Mouse (Mus musculus): ENCODE data around the gene Pcx. TPM values are rescaled to one million over a fixed set of nuclear protein-coding genes. Genes with fewer than 3 reads are reported as not detected.
"Not testable (repeated sequence)": the region's sequence is repeated elsewhere in the genome, so short reads cannot be mapped to it uniquely, and the experiment has no call there.

Pcx gene
- total and polyA plus RNA-seq, 2 experiments from 2014 or later = 50.5 to 84.0 TPM

GRCm38 (mm10) chr19:4572467-4572866 lies 62.2 kb downstream of the Pcx start:
- H3K4me1 ChIP-seq (ENCODE audit: insufficient read depth, low read length) = no peaks in the 10 kb centered on the region
- H3K9ac ChIP-seq (replicated peaks; ENCODE audit: low read length) = no peak overlapping the region
- no peak overlapping the region for H3K27ac ChIP-seq
- DNase-seq (ENCODE audit: low spot score) (no peak), ATAC-seq (no peak)
- H3K36me3 ChIP-seq (ENCODE audit: insufficient read depth, low read length) = no peaks in the 10 kb centered on the region
- H3K4me3 ChIP-seq (ENCODE audit: low read length) = no peak overlapping the region
- 69% methylated on average over 8 of the region's 8 CpGs for WGBS
- H3K27me3 ChIP-seq (ENCODE audit: insufficient read depth, low read length) = no peaks in the 10 kb centered on the region
- no peak for TF ChIP-seq CTCF (IDR thresholded peaks at IDR 0.05; ENCODE audit: low read depth)
- no peaks in the 10 kb centered on the region for H3K9me3 ChIP-seq (ENCODE audit: low read length)
- H3K4me2 ChIP-seq (ENCODE audit: low read depth, low read length) = no peak overlapping the region

- H3K27ac ChIP-seq = no peak overlapping the region
- no peak overlapping the region for H3K4me2 ChIP-seq (ENCODE audit: low read depth, low read length)
- H3K36me3 ChIP-seq (ENCODE audit: insufficient read depth, low read length) = no peaks in the 10 kb centered on the region
- H3K9me3 ChIP-seq (ENCODE audit: low read length) = no peaks in the 10 kb centered on the region
- no peak overlapping the region for H3K4me3 ChIP-seq (ENCODE audit: low read length)
- peak; percentile 33 for TF ChIP-seq CTCF (IDR thresholded peaks at IDR 0.05; ENCODE audit: low read depth)
- DNase-seq (ENCODE audit: low spot score) (no peak), ATAC-seq (no peak)
- H3K27me3 ChIP-seq (ENCODE audit: insufficient read depth, low read length) = no peaks in the 10 kb centered on the region
- no peaks in the 10 kb centered on the region for H3K4me1 ChIP-seq (ENCODE audit: insufficient read depth, low read length)
- 87% methylated on average over 1 of the region's 1 CpGs for WGBS
- no peak overlapping the region for H3K9ac ChIP-seq (replicated peaks; ENCODE audit: low read length)
These were observed 63.0 kb downstream of the Pcx start for GRCm38 (mm10) chr19:4573241-4573640.

GRCm38 (mm10) chr19:4578799-4579198 lies 68.5 kb downstream of the Pcx start:
- Histone ChIP-seq H3K4me2 (ENCODE audit: low read depth, low read length) (no peak overlapping the region), H3K4me1 (ENCODE audit: insufficient read depth, low read length) (no peaks in the 10 kb centered on the region), H3K27me3 (ENCODE audit: insufficient read depth, low read length) (no peaks in the 10 kb centered on the region), H3K36me3 (ENCODE audit: insufficient read depth, low read length) (no peaks in the 10 kb centered on the region), H3K4me3 (ENCODE audit: low read length) (no peak overlapping the region), H3K27ac (no peak overlapping the region), H3K9me3 (ENCODE audit: low read length) (no peaks in the 10 kb centered on the region), H3K9ac (replicated peaks; ENCODE audit: low read length) (no peak overlapping the region)
- DNase-seq (ENCODE audit: low spot score) (no peak), ATAC-seq (no peak)
- WGBS = 48% methylated on average over 2 of the region's 2 CpGs
- TF ChIP-seq CTCF (IDR thresholded peaks at IDR 0.05; ENCODE audit: low read depth) = no peak

- DNase-seq (ENCODE audit: low spot score) (no peak), ATAC-seq (no peak)
- H3K9ac ChIP-seq (replicated peaks; ENCODE audit: low read length) = no peak overlapping the region
- H3K9me3 ChIP-seq (ENCODE audit: low read length) = no peaks in the 10 kb centered on the region
- H3K36me3 ChIP-seq (ENCODE audit: insufficient read depth, low read length) = no peaks in the 10 kb centered on the region
- H3K27me3 ChIP-seq (ENCODE audit: insufficient read depth, low read length) = no peaks in the 10 kb centered on the region
- TF ChIP-seq CTCF (IDR thresholded peaks at IDR 0.05; ENCODE audit: low read depth) = no peak
- H3K4me1 ChIP-seq (ENCODE audit: insufficient read depth, low read length) = no peaks in the 10 kb centered on the region
- no peak overlapping the region for H3K4me3 ChIP-seq (ENCODE audit: low read length)
- WGBS = 84% methylated on average over 5 of the region's 5 CpGs
- no peak overlapping the region for H3K4me2 ChIP-seq (ENCODE audit: low read depth, low read length)
- no peak overlapping the region for H3K27ac ChIP-seq
These were observed 69.0 kb downstream of the Pcx start for GRCm38 (mm10) chr19:4579296-4579695.

GRCm38 (mm10) chr19:4583856-4584255 lies 73.6 kb downstream of the Pcx start:
- Histone ChIP-seq H3K4me2 (ENCODE audit: low read depth, low read length) (no peak overlapping the region), H3K9ac (replicated peaks; ENCODE audit: low read length) (no peak overlapping the region), H3K4me3 (ENCODE audit: low read length) (no peak overlapping the region), H3K27me3 (ENCODE audit: insufficient read depth, low read length) (no peaks in the 10 kb centered on the region), H3K36me3 (ENCODE audit: insufficient read depth, low read length) (no peaks in the 10 kb centered on the region), H3K27ac (no peak overlapping the region), H3K9me3 (ENCODE audit: low read length) (no peaks in the 10 kb centered on the region), H3K4me1 (ENCODE audit: insufficient read depth, low read length) (no peaks in the 10 kb centered on the region)
- TF ChIP-seq CTCF (IDR thresholded peaks at IDR 0.05; ENCODE audit: low read depth) = no peak
- DNase-seq (ENCODE audit: low spot score) (peak; percentile 24), ATAC-seq (no peak)
- 62% methylated on average over 2 of the region's 2 CpGs for WGBS

GRCm38 (mm10) chr19:4586783-4587182 lies 76.5 kb downstream of the Pcx start:
- not testable (repeated sequence) for H3K4me2 ChIP-seq (ENCODE audit: low read depth, low read length); H3K27ac ChIP-seq; DNase-seq (ENCODE audit: low spot score); H3K4me3 ChIP-seq (ENCODE audit: low read length); H3K27me3 ChIP-seq (ENCODE audit: insufficient read depth, low read length); H3K36me3 ChIP-seq (ENCODE audit: insufficient read depth, low read length); H3K4me1 ChIP-seq (ENCODE audit: insufficient read depth, low read length); ATAC-seq; H3K9ac ChIP-seq (replicated peaks; ENCODE audit: low read length); H3K9me3 ChIP-seq (ENCODE audit: low read length)

- WGBS = 61% methylated on average over 2 of the region's 2 CpGs
- Histone ChIP-seq H3K27me3 (ENCODE audit: insufficient read depth, low read length) (no peaks in the 10 kb centered on the region), H3K9me3 (ENCODE audit: low read length) (no peaks in the 10 kb centered on the region), H3K4me3 (ENCODE audit: low read length) (no peak overlapping the region), H3K4me2 (ENCODE audit: low read depth, low read length) (no peak overlapping the region), H3K9ac (replicated peaks; ENCODE audit: low read length) (no peak overlapping the region), H3K4me1 (ENCODE audit: insufficient read depth, low read length) (no peaks in the 10 kb centered on the region), H3K36me3 (ENCODE audit: insufficient read depth, low read length) (no peaks in the 10 kb centered on the region), H3K27ac (no peak overlapping the region)
- no peak for TF ChIP-seq CTCF (IDR thresholded peaks at IDR 0.05; ENCODE audit: low read depth)
- DNase-seq (ENCODE audit: low spot score) (no peak), ATAC-seq (no peak)
These were observed 77.2 kb downstream of the Pcx start for GRCm38 (mm10) chr19:4587426-4587825.
